Mouse (Mus musculus) MN1 (cell line): ENCODE results near the gene Camsap1.

ENCODE experiments used
- DNase-seq: peaks from one replicate; pipeline ENCODE4 v3.0.0-alpha.2; 2016; ENCODE audit warnings: low spot score

The Camsap1 gene

GRCm38 (mm10) chr2:25978997-25979396, 4.1 kb downstream of the Camsap1 start:
- DNase-seq = no peak

- no peak for DNase-seq
These were observed 5.4 kb downstream of the Camsap1 start for GRCm38 (mm10) chr2:25977587-25978239.

GRCm38 (mm10) chr2:25975141-25975770, 7.8 kb downstream of the Camsap1 start:
- no peak for DNase-seq

- DNase-seq = peak; percentile 23
These were observed 12.7 kb downstream of the Camsap1 start for GRCm38 (mm10) chr2:25970426-25970825.

GRCm38 (mm10) chr2:25969319-25969718, 13.8 kb downstream of the Camsap1 start:
- DNase-seq = no peak

GRCm38 (mm10) chr2:25949291-25949690, 33.8 kb downstream of the Camsap1 start:
- no peak for DNase-seq

GRCm38 (mm10) chr2:25947950-25948349, 35.1 kb downstream of the Camsap1 start:
- DNase-seq = no peak

GRCm38 (mm10) chr2:25943822-25944221, 39.3 kb downstream of the Camsap1 start:
- DNase-seq = peak; percentile 67

GRCm38 (mm10) chr2:25940503-25940902, 42.6 kb downstream of the Camsap1 start:
- no peak for DNase-seq

GRCm38 (mm10) chr2:25931249-25931859, 51.7 kb downstream of the Camsap1 start:
- DNase-seq = peak; percentile 34

GRCm38 (mm10) chr2:25927821-25928220, 55.3 kb downstream of the Camsap1 start:
- DNase-seq = no peak

GRCm38 (mm10) chr2:25924934-25925333, 58.1 kb downstream of the Camsap1 start:
- DNase-seq = no peak

GRCm38 (mm10) chr2:25923799-25924198, 59.3 kb downstream of the Camsap1 start:
- DNase-seq = no peak

- DNase-seq = peak; percentile 53
These were observed 63.1 kb downstream of the Camsap1 start for GRCm38 (mm10) chr2:25919972-25920371.

GRCm38 (mm10) chr2:25918408-25918807, 64.7 kb downstream of the Camsap1 start:
- no peak for DNase-seq

- no peak for DNase-seq
These were observed 68.3 kb downstream of the Camsap1 start for GRCm38 (mm10) chr2:25914821-25915220.

GRCm38 (mm10) chr2:25914201-25914600, 68.9 kb downstream of the Camsap1 start:
- DNase-seq = no peak

GRCm38 (mm10) chr2:25913247-25913646, 69.8 kb downstream of the Camsap1 start:
- DNase-seq = peak; percentile 11

- DNase-seq = no peak
These were observed 73.2 kb downstream of the Camsap1 start for GRCm38 (mm10) chr2:25909872-25910271.

- no peak for DNase-seq
These were observed 84.1 kb downstream of the Camsap1 start for GRCm38 (mm10) chr2:25898970-25899369.

GRCm38 (mm10) chr2:25892440-25892839, 90.6 kb downstream of the Camsap1 start:
- no peak for DNase-seq

- no peak for DNase-seq
These were observed 94.9 kb downstream of the Camsap1 start for GRCm38 (mm10) chr2:25888144-25888543.

- no peak for DNase-seq
These were observed 95.9 kb downstream of the Camsap1 start for GRCm38 (mm10) chr2:25887226-25887625.
